Mouse (Mus musculus) E14TG2a.4 (cell line): ENCODE results near the gene Vmn2r99.

Experiments
- H3K27me3 ChIP-seq: 2 replicates; pipeline ENCODE4 v1.6.1; 2014; ENCODE audit warnings: low read length, control low read depth; ENCODE audit not compliant: insufficient read depth
- H3K36me3 ChIP-seq: 2 replicates; pipeline ENCODE4 v1.6.1; 2014; ENCODE audit warnings: low read length, control low read depth; ENCODE audit not compliant: insufficient read depth
- H3K4me1 ChIP-seq: replicated peaks from 2 replicates; pipeline ENCODE4 v1.6.1; 2014; ENCODE audit warnings: low read depth, low read length, control low read depth
- H3K4me3 ChIP-seq: replicated peaks from 2 replicates; pipeline ENCODE4 v1.5.1; 2014; ENCODE audit warnings: mild to moderate bottlenecking, low read length
- H3K9me3 ChIP-seq: 2 replicates; pipeline ENCODE4 v1.6.1; 2014; ENCODE audit warnings: low read length, control low read depth
- CTCF ChIP-seq: conservative IDR thresholded peaks from 2 replicates; pipeline ENCODE4 v1.5.1; 2014; ENCODE audit warnings: low read length
- NANOG ChIP-seq: IDR thresholded peaks from 2 replicates; pipeline ENCODE4 v1.6.1; 2014; ENCODE audit warnings: borderline replicate concordance, low read length, mixed read lengths
- POU5F1 ChIP-seq: IDR thresholded peaks from 2 replicates; pipeline ENCODE4 v1.6.1; 2014; ENCODE audit warnings: low read length, borderline replicate concordance

Vmn2r99 gene

GRCm38 (mm10) chr17:19361649-19362048, at the start of gene Vmn2r99:
TSS of gene Vmn2r99 (plus strand) at chr17:19361949.
- H3K27me3 ChIP-seq = no peaks in the 10 kb centered on the region
- 0 out of 2 replicates have a peak, but pooled peaks cover 4% of the 10 kb centered on the region for H3K9me3 ChIP-seq
- H3K36me3 ChIP-seq = no peaks in the 10 kb centered on the region
- no peak within 1 kb of the TSS for H3K4me3 ChIP-seq
- no peaks in the 10 kb centered on the region for H3K4me1 ChIP-seq
- TF ChIP-seq CTCF = no peak
- TF ChIP-seq POU5F1 = no peak
- no peak for TF ChIP-seq NANOG

GRCm38 (mm10) chr17:19437623-19438022, 75.9 kb downstream of the Vmn2r99 start:
- H3K9me3 ChIP-seq = peaks cover 35% of the 10 kb centered on the region
- no peaks in the 10 kb centered on the region for H3K36me3 ChIP-seq
- H3K27me3 ChIP-seq = no peaks in the 10 kb centered on the region
- TF ChIP-seq NANOG = no peak
- TF ChIP-seq POU5F1 = no peak
- TF ChIP-seq CTCF = no peak
- H3K4me3 ChIP-seq = no peak overlapping the region
- no peaks in the 10 kb centered on the region for H3K4me1 ChIP-seq

GRCm38 (mm10) chr17:19444932-19445331, 83.2 kb downstream of the Vmn2r99 start:
- TF ChIP-seq CTCF (no peak), POU5F1 (no peak)
- H3K4me3 ChIP-seq = no peak overlapping the region
- H3K9me3 ChIP-seq = peaks cover 28% of the 10 kb centered on the region
- H3K36me3 ChIP-seq = no peaks in the 10 kb centered on the region
- no peaks in the 10 kb centered on the region for H3K27me3 ChIP-seq
- no peaks in the 10 kb centered on the region for H3K4me1 ChIP-seq
